In genomic region chr4:134000466-134001438, GRCm38 (mm10) we compare ENCODE assay signal across 7 mouse cellular contexts. TPM values are rescaled to one million over a fixed set of nuclear protein-coding genes. Genes with fewer than 3 reads are reported as not detected.
DNase-seq lines count a peak whose midpoint lies in the region; ATAC-seq lines count a peak whose summit lies in the region.

Gene Dhdds, minus strand, starts transcription at chr4:134000918.

- ATAC-seq in intestine, embryonic 15.5 days: peak; percentile 99

- H3K9me3 ChIP-seq in intestine, embryonic 15.5 days: no peaks in the 10 kb centered on the region
- H3K9me3 ChIP-seq in midbrain, embryonic 10.5 days (replicated peaks): no peaks in the 10 kb centered on the region

- H3K4me3 ChIP-seq in intestine, embryonic 15.5 days (replicated peaks): peak within 1 kb of the TSS; percentile 70
- peak within 1 kb of the TSS; percentile 80 for H3K4me3 ChIP-seq in midbrain, embryonic 10.5 days

- H3K27ac ChIP-seq in intestine, embryonic 15.5 days: peak within 1 kb of the TSS; percentile 34; the same call in 1 of the 2 replicates
- H3K27ac ChIP-seq in midbrain, embryonic 10.5 days (replicated peaks): peak within 1 kb of the TSS; percentile 83

- peak within 1 kb of the TSS; percentile 64 for H3K9ac ChIP-seq in intestine, embryonic 15.5 days

- no peaks in the 10 kb centered on the region; the same call in 1 of the 2 replicates for H3K36me3 ChIP-seq in intestine, embryonic 15.5 days
- peaks cover 36% of the 10 kb centered on the region for H3K36me3 ChIP-seq in midbrain, embryonic 10.5 days

- peaks cover 8% of the 10 kb centered on the region; the same call in 1 of the 2 replicates for H3K4me1 ChIP-seq in intestine, embryonic 15.5 days (replicated peaks)
- H3K4me1 ChIP-seq in midbrain, embryonic 10.5 days: peaks cover 61% of the 10 kb centered on the region

- peak within 1 kb of the TSS; percentile 82 for H3K4me2 ChIP-seq in intestine, embryonic 15.5 days (replicated peaks)

- intact Hi-C loops in gastrocnemius, postnatal 36 days (cut with DNase I): loop anchor here (2.0 kb wide), 1 partner anchor 34 kb away; no protein-coding TSS in a partner anchor
- intact Hi-C loops in left cerebral cortex, postnatal 25 days (cut with DNase I): no loop called here

- no peaks in the 10 kb centered on the region for H3K27me3 ChIP-seq in intestine, embryonic 15.5 days (replicated peaks)
- no peaks in the 10 kb centered on the region for H3K27me3 ChIP-seq in midbrain, embryonic 10.5 days (ENCODE audit: low read depth, poor library complexity, severe bottlenecking)

- peak; percentile 97 for DNase-seq in adrenal gland, adult 2 months
- peak; percentile 97 for DNase-seq in embryo, embryonic 11.5 days (ENCODE audit: low read depth, low spot score)
- DNase-seq in gastrocnemius, postnatal 36 days: peak; percentile 93
- DNase-seq in left cerebral cortex, postnatal 25 days (ENCODE audit: low spot score in 2 of 2): peak; percentile 96 to 98
- DNase-seq in midbrain, embryonic 10.5 days (ENCODE audit: low spot score): peak; percentile 99
- DNase-seq in right cerebral cortex, postnatal 4 days: peak; percentile 93

- under 1% methylated on average over 49 of the region's 49 CpGs for WGBS in intestine, embryonic 15.5 days
- 2% methylated on average over 49 of the region's 49 CpGs for WGBS in midbrain, embryonic 10.5 days

RNA-seq across cellular contexts. Expression of gene Dhdds, which starts in this region (rescaled TPM):
- 10 to 100 TPM; 43.9 to 49.4 TPM for total RNA-seq in adrenal gland, adult 2 months (2021)
- 17.9 and 23.3 TPM in 2 replicates for polyA plus RNA-seq in adrenal gland, adult 2 months (2012; rRNA removed)
- total RNA-seq in gastrocnemius, postnatal 36 days (2021): 10 to 100 TPM; 10.5 to 10.9 TPM
- polyA plus RNA-seq in intestine, embryonic 15.5 days (2015; fragmentation: Nextera tagmentation; extraction: Ambion mirVana): 40.3 and 41.9 TPM in 2 replicates
- 10 to 100 TPM; 60.5 to 66.1 TPM for total RNA-seq in left cerebral cortex, postnatal 25 days (2021)
- 38.8 and 41.4 TPM in 2 replicates for polyA plus RNA-seq in midbrain, embryonic 10.5 days (2016; fragmentation: Nextera tagmentation; extraction: Ambion mirVana)

Comparison
In these comparisons a context has a peak if more than half of its experiments do, and no peak if none do; other contexts are left out.
1. Peak in every context shown above with its lines: DNase-seq, ATAC-seq, H3K4me3 ChIP-seq and H3K27ac ChIP-seq.